Comparison of ENCODE assay signal across 8 mouse cellular contexts in the genomic region with DNA sequence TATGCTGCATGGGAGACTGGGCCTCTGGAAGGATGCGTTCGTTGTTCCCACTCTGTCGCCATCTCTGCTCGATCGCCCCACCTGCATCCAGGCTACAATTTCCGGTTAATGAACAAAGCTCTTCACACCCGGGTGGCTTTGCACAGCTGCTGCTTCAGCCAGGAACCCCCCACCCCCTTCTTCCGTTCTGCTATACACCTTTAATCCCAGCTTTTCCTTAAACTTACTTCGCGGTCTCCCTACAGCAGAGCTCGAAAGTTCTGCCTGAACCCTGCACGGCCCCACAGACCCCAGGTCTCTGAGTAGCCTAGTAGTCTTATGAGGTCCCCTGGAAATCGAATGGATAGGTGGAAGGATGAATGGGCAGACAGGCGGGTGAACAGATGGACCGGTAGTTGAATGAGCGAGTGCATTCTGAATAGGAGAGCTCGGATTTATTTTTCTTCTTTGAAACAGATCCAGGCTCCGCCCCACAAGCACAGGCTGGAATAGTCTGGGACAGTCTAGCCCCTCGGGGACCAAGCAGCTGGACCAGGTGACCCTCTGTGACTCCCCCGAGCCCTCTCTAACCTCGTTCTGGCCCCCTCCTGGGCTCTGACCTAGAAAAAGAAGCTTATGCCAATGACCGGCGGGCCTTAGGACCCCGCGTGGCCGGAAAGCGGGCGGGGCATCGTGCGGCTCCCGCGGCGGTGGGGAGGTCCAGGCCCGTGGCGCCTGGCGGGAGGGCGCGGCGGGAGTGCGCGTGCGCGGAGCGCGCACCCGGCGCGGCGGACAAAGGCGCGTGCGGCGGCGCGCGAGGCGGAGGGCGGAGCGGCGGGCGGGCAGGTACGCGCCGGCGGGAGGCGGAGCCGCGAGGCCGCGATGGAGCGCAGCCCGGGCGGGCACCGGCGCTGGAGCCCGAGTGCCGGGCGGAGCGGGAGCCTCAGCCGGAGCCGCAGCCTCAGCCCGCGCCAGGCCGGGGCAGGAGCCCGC. TPM values are rescaled to one million over a fixed set of nuclear protein-coding genes. Genes with fewer than 3 reads are reported as not detected.
DNase-seq lines count a peak whose midpoint lies in the region; ATAC-seq and TF ChIP-seq lines count a peak whose summit lies in the region.

Gene Sbk1, plus strand, starts transcription at position 908 of the 972 bp plus-strand sequence.

- peak within 1 kb of the TSS; percentile 90 for H3K4me3 ChIP-seq in heart, embryonic 13.5 days
- peak within 1 kb of the TSS; percentile 86 for H3K4me3 ChIP-seq in kidney, postnatal 0 days (replicated peaks; ENCODE audit: low read depth, low read length)
- H3K4me3 ChIP-seq in liver, adult 2 months (ENCODE audit: insufficient read depth, low read depth, low read length): peak within 1 kb of the TSS; percentile 94

- peaks cover 11% of the 10 kb centered on the region for H3K36me3 ChIP-seq in heart, embryonic 13.5 days
- no peaks in the 10 kb centered on the region for H3K36me3 ChIP-seq in kidney, postnatal 0 days (ENCODE audit: insufficient read depth, low read length)
- H3K36me3 ChIP-seq in liver, adult 2 months (ENCODE audit: control insufficient read depth, insufficient read depth, low read length): no peaks in the 10 kb centered on the region

- H3K79me2 ChIP-seq in liver, adult 2 months (ENCODE audit: control insufficient read depth, insufficient read depth, low read length): peaks cover 19% of the 10 kb centered on the region; the same call in 1 of the 2 replicates

- DNase-seq in CD4-positive, CD25-positive, alpha-beta regulatory T cell, adult 2 months (ENCODE audit: low read depth, low spot score): peak; percentile 94
- DNase-seq in c-Kit-negative CD71-positive TER-119-positive erythroid progenitor cells, embryonic 14.5 days (ENCODE audit: low read depth, low spot score): peak; percentile 15
- peak; percentile 64 for DNase-seq in fibroblast of lung, adult 2 months (ENCODE audit: low read depth)
- peak; percentile 92 for DNase-seq in kidney, postnatal 0 days (ENCODE audit: low spot score)
- peak; percentile 54 for DNase-seq in liver, adult 2 months (ENCODE audit: extremely low read depth, low read depth, low spot score)
- peak; percentile 92 to 94 for DNase-seq in spleen, postnatal 36 days (ENCODE audit: low spot score in 2 of 2)

- TF ChIP-seq CTCF in kidney, postnatal 0 days (IDR thresholded peaks at IDR 0.05; ENCODE audit: low read depth): no peak
- no peak for TF ChIP-seq CTCF in liver, adult 2 months (IDR thresholded peaks at IDR 0.05; ENCODE audit: low read depth, low read length)

- WGBS in heart, embryonic 13.5 days: under 1% methylated on average over 50 of the region's 85 CpGs
- WGBS in kidney, postnatal 0 days: under 1% methylated on average over 52 of the region's 85 CpGs
- WGBS in liver, adult 2 months: 3% methylated on average over 77 of the region's 85 CpGs

- H3K27ac ChIP-seq in heart, embryonic 13.5 days (replicated peaks): peak within 1 kb of the TSS; percentile 87
- peak within 1 kb of the TSS; percentile 90 for H3K27ac ChIP-seq in kidney, postnatal 0 days
- peak within 1 kb of the TSS; percentile 96 for H3K27ac ChIP-seq in liver, adult 2 months (replicated peaks; ENCODE audit: insufficient read depth, low read depth, low read length)

- peak within 1 kb of the TSS; percentile 96 for H3K9ac ChIP-seq in heart, embryonic 13.5 days
- H3K9ac ChIP-seq in kidney, postnatal 0 days (ENCODE audit: low read depth, low read length): peak within 1 kb of the TSS; percentile 86
- peak within 1 kb of the TSS; percentile 97 for H3K9ac ChIP-seq in liver, adult 2 months (ENCODE audit: low read depth, low read length)

- peak; percentile 45; the same call in 1 of the 2 replicates for TF ChIP-seq POLR2A in liver, adult 2 months (IDR thresholded peaks at IDR 0.05; ENCODE audit: extremely low read depth, insufficient read depth, low read length)

- peak within 1 kb of the TSS; percentile 98 for H3K4me2 ChIP-seq in heart, embryonic 13.5 days
- peak within 1 kb of the TSS; percentile 100 for H3K4me2 ChIP-seq in kidney, postnatal 0 days (ENCODE audit: low read length)

- H3K27me3 ChIP-seq in heart, embryonic 13.5 days (replicated peaks): peaks cover 19% of the 10 kb centered on the region; the same call in 1 of the 2 replicates
- H3K27me3 ChIP-seq in kidney, postnatal 0 days (ENCODE audit: insufficient read depth, low read length): no peaks in the 10 kb centered on the region
- no peaks in the 10 kb centered on the region for H3K27me3 ChIP-seq in liver, adult 2 months (ENCODE audit: control insufficient read depth, insufficient read depth, low read length)

- H3K4me1 ChIP-seq in heart, embryonic 13.5 days: peaks cover 33% of the 10 kb centered on the region
- H3K4me1 ChIP-seq in kidney, postnatal 0 days (replicated peaks; ENCODE audit: insufficient read depth, low read length): peaks cover 15% of the 10 kb centered on the region; the same call in 1 of the 2 replicates
- H3K4me1 ChIP-seq in liver, adult 2 months (ENCODE audit: control insufficient read depth, insufficient read depth, low read length): peaks cover 23% of the 10 kb centered on the region

- peak; percentile 87 for ATAC-seq in heart, embryonic 13.5 days (ENCODE audit: extremely low read depth, insufficient number of reproducible peaks, low FRiP score, low TSS enrichment)
- ATAC-seq in kidney, postnatal 0 days (replicated peaks; ENCODE audit: low FRiP score, low read depth): peak; percentile 94
- ATAC-seq in monocyte, adult 5-6 weeks (replicated peaks; ENCODE audit: insufficient number of reproducible peaks, low FRiP score, low TSS enrichment, poor library complexity, severe bottlenecking): peak; percentile 74

- no peaks in the 10 kb centered on the region for H3K9me3 ChIP-seq in heart, embryonic 13.5 days
- H3K9me3 ChIP-seq in kidney, postnatal 0 days (replicated peaks; ENCODE audit: low read length): no peaks in the 10 kb centered on the region

RNA-seq across cellular contexts. Expression of gene Sbk1, which starts in this region (rescaled TPM):
- 12.7 and 13.7 TPM in 2 replicates for polyA plus RNA-seq in heart, embryonic 13.5 days (2015; fragmentation: Nextera tagmentation; extraction: Ambion mirVana)
- 17.7 and 19.7 TPM in 2 replicates for polyA plus RNA-seq in kidney, postnatal 0 days (2015; fragmentation: Nextera tagmentation; extraction: Ambion mirVana)
- 12.2 and 13.5 TPM in 2 replicates for total RNA-seq in liver, adult 2 months (2014; rRNA removed)
- polyA plus RNA-seq in liver, adult 2 months (2012; rRNA removed): 17.1 and 21.6 TPM in 2 replicates
- 15.4 to 20.7 TPM (median 16.7 TPM) in 3 replicates for total RNA-seq in monocyte, adult 5-6 weeks (2017)

Comparison
In these comparisons a context has a peak if more than half of its experiments do, and no peak if none do; other contexts are left out.
1. Peak in every context shown above with its lines: DNase-seq, ATAC-seq, H3K4me3 ChIP-seq and H3K27ac ChIP-seq.
2. DNase-seq: peak in every context shown above with its lines; median percentile 94 in CD4-positive, CD25-positive, alpha-beta regulatory T cell, adult 2 months; 93 in spleen, postnatal 36 days; 92 in kidney, postnatal 0 days; 64 in fibroblast of lung, adult 2 months; 54 in liver, adult 2 months; 15 in c-Kit-negative CD71-positive TER-119-positive erythroid progenitor cells, embryonic 14.5 days.